Mouse (Mus musculus) heart, postnatal 0 days (tissue): ENCODE results near the gene Olfr112. TPM values are rescaled to one million over a fixed set of nuclear protein-coding genes. Genes with fewer than 3 reads are reported as not detected.
"Not testable (repeated sequence)": the region's sequence is repeated elsewhere in the genome, so short reads cannot be mapped to it uniquely, and the experiment has no call there.

Experiments used
- ATAC-seq: fragments of 200-750 bp; cut with Nextera tagmentation; 2 replicates; pipeline ENCODE4 v1.8.0; 2017; ENCODE audit warnings: low read depth, moderate number of reproducible peaks, moderate library complexity; ENCODE audit not compliant: insufficient read depth
- DNase-seq: peaks from one replicate; pipeline ENCODE4 v3.0.0-alpha.2; 2016; ENCODE audit warnings: low spot score
- H3K27ac ChIP-seq: fragments of 300-500 bp; sonication (generic); 2 replicates; pipeline ENCODE4 v1.5.1; 2014; ENCODE audit warnings: low read depth, mild to moderate bottlenecking
- H3K27me3 ChIP-seq: fragments of 300-500 bp; sonication (generic); 2 replicates; pipeline ENCODE4 v1.6.1; 2014; ENCODE audit warnings: low read length, mixed read lengths; ENCODE audit not compliant: control insufficient read depth, insufficient read depth
- H3K36me3 ChIP-seq: fragments of 300-500 bp; sonication (generic); replicated peaks from 2 replicates; pipeline ENCODE4 v1.6.1; 2014; ENCODE audit warnings: low read length, mixed read lengths; ENCODE audit not compliant: control insufficient read depth, insufficient read depth
- H3K4me1 ChIP-seq: fragments of 300-500 bp; sonication (generic); 2 replicates; pipeline ENCODE4 v1.6.1; 2014; ENCODE audit warnings: antibody characterized with exemption; ENCODE audit not compliant: control insufficient read depth, insufficient read depth
- H3K4me2 ChIP-seq: fragments of 300-500 bp; sonication (generic); 2 replicates; pipeline ENCODE4 v1.6.1; 2014; ENCODE audit warnings: low read depth, mild to moderate bottlenecking, low read length, moderate library complexity
- H3K4me3 ChIP-seq: fragments of 300-500 bp; sonication (generic); 2 replicates; pipeline ENCODE4 v1.5.1; 2014; ENCODE audit warnings: low read depth, low read length
- H3K9ac ChIP-seq: fragments of 300-500 bp; sonication (generic); replicated peaks from 2 replicates; pipeline ENCODE4 v1.6.1; 2014; ENCODE audit warnings: low read depth, low read length, mixed read lengths
- H3K9me3 ChIP-seq: fragments of 300-500 bp; sonication (generic); replicated peaks from 2 replicates; pipeline ENCODE4 v1.6.1; 2016; ENCODE audit warnings: low read length; ENCODE audit not compliant: control insufficient read depth
- CTCF ChIP-seq: IDR thresholded peaks from 2 replicates; pipeline ENCODE4 v1.5.1; 2016; ENCODE audit warnings: antibody characterized with exemption, control low read depth, low read depth
- EP300 ChIP-seq: IDR thresholded peaks from 2 replicates; pipeline ENCODE4 v1.6.1; 2016; ENCODE audit warnings: antibody characterized with exemption, low read depth
- WGBS: fragments of 180-500 bp; shearing (Covaris S2); extraction: QIAGEN DNeasy Blood & Tissue Kit; methylation state at CpG from one replicate; pipeline ENCODE4 v1.1.7; 2014; 5-methylcytosine and 5-hydroxymethylcytosine counted together
- polyA plus RNA-seq: library from polyadenylated mRNA; unstranded; fragments of >200 nt; fragmentation: Nextera tagmentation; extraction: Ambion mirVana; gene quantifications from 2 replicates; pipeline ENCODE4 v1.2.1, GENCODE M21; 2015
- total RNA-seq: library from RNA; depleted of rRNA; stranded (reverse); fragments of >200 nt; gene quantifications from 2 replicates; pipeline ENCODE4 v1.2.3, GENCODE M21; 2014; ENCODE audit warnings: low replicate concordance; rRNA removed

The Olfr112 gene
- total and polyA plus RNA-seq, 2 experiments from 2014 or later, result not detected

GRCm38 (mm10) chr17:37541454-37542119 is 27.7 kb downstream of the Olfr112 start:
- Histone ChIP-seq H3K27me3 (no peaks in the 10 kb centered on the region), H3K27ac (no peak overlapping the region), H3K9ac (no peak overlapping the region), H3K36me3 (no peaks in the 10 kb centered on the region), H3K9me3 (no peaks in the 10 kb centered on the region), H3K4me3 (no peak overlapping the region), H3K4me2 (no peak overlapping the region), H3K4me1 (no peaks in the 10 kb centered on the region)
- ATAC-seq (no peak), DNase-seq (no peak)
- 64% methylated on average over 4 of the region's 4 CpGs for WGBS
- no peak for TF ChIP-seq EP300
- no peak for TF ChIP-seq CTCF

- not testable (repeated sequence) for H3K9me3 ChIP-seq, H3K4me3 ChIP-seq, ATAC-seq, H3K4me1 ChIP-seq, H3K27ac ChIP-seq, H3K27me3 ChIP-seq, H3K9ac ChIP-seq, H3K4me2 ChIP-seq, DNase-seq, H3K36me3 ChIP-seq
- 15% methylated on average over 1 of the region's 1 CpGs for WGBS
Measured at GRCm38 (mm10) chr17:37538416-37538815, 30.8 kb downstream of the Olfr112 start.

- Histone ChIP-seq H3K4me1 (no peaks in the 10 kb centered on the region), H3K4me3 (no peak overlapping the region), H3K9ac (no peak overlapping the region), H3K4me2 (no peak overlapping the region), H3K9me3 (no peaks in the 10 kb centered on the region), H3K27ac (no peak overlapping the region), H3K27me3 (no peaks in the 10 kb centered on the region), H3K36me3 (no peaks in the 10 kb centered on the region)
- DNase-seq (no peak), ATAC-seq (no peak)
- TF ChIP-seq CTCF, result no peak
- TF ChIP-seq EP300, result no peak
Measured at GRCm38 (mm10) chr17:37535173-37535572, 34.1 kb downstream of the Olfr112 start.

GRCm38 (mm10) chr17:37525427-37525826 is 43.8 kb downstream of the Olfr112 start:
- not testable (repeated sequence) for H3K27ac ChIP-seq, H3K27me3 ChIP-seq, H3K9ac ChIP-seq, ATAC-seq, H3K4me3 ChIP-seq, H3K4me2 ChIP-seq, H3K4me1 ChIP-seq, H3K9me3 ChIP-seq, H3K36me3 ChIP-seq, DNase-seq
- 47% methylated on average over 1 of the region's 1 CpGs for WGBS

- not testable (repeated sequence) for H3K9ac ChIP-seq, H3K27me3 ChIP-seq, H3K27ac ChIP-seq, DNase-seq, ATAC-seq, H3K4me2 ChIP-seq, H3K4me1 ChIP-seq, H3K36me3 ChIP-seq, H3K9me3 ChIP-seq, H3K4me3 ChIP-seq
Measured at GRCm38 (mm10) chr17:37524612-37525011, 44.6 kb downstream of the Olfr112 start.

Other genes starting within 250 kb of the Olfr112 start
- gene Olfr103, start 229.8 kb downstream of the Olfr112 start, total RNA-seq, result not detected in 2 replicates
- not detected in 2 replicates for gene Olfr103, start 229.8 kb downstream of the Olfr112 start, polyA plus RNA-seq
- gene Olfr104-ps, start 209.9 kb downstream of the Olfr112 start, total RNA-seq, result not detected in 2 replicates
- not detected in 2 replicates for gene Olfr104-ps, start 209.9 kb downstream of the Olfr112 start, polyA plus RNA-seq
- not detected in 2 replicates for gene Olfr105-ps, start 190.4 kb downstream of the Olfr112 start, total RNA-seq
- gene Olfr105-ps, start 190.4 kb downstream of the Olfr112 start, polyA plus RNA-seq, result not detected in 2 replicates
- gene Olfr106-ps, start 179.1 kb downstream of the Olfr112 start, total RNA-seq, result not detected in 2 replicates
- gene Olfr106-ps, start 179.1 kb downstream of the Olfr112 start, polyA plus RNA-seq, result not detected in 2 replicates
- gene Olfr107, start 170.2 kb downstream of the Olfr112 start, total RNA-seq, result not detected in 2 replicates
- not detected in 2 replicates for gene Olfr107, start 170.2 kb downstream of the Olfr112 start, polyA plus RNA-seq
- not detected in 2 replicates for gene Olfr108, start 124.0 kb downstream of the Olfr112 start, total RNA-seq
- gene Olfr108, start 124.0 kb downstream of the Olfr112 start, polyA plus RNA-seq, result not detected in 2 replicates
- not detected in 2 replicates for gene Olfr109, start 110.5 kb downstream of the Olfr112 start, total RNA-seq
- not detected in 2 replicates for gene Olfr109, start 110.5 kb downstream of the Olfr112 start, polyA plus RNA-seq
- not detected in 2 replicates for gene H2-M2, start 85.9 kb downstream of the Olfr112 start, total RNA-seq
- gene H2-M2, start 85.9 kb downstream of the Olfr112 start, polyA plus RNA-seq, result not detected in 2 replicates
- gene Olfr110, start 77.0 kb downstream of the Olfr112 start, total RNA-seq, result not detected in 2 replicates
- gene Olfr110, start 77.0 kb downstream of the Olfr112 start, polyA plus RNA-seq, result not detected in 2 replicates
- not detected in 2 replicates for gene Olfr111, start 61.4 kb downstream of the Olfr112 start, total RNA-seq
- not detected in 2 replicates for gene Olfr111, start 61.4 kb downstream of the Olfr112 start, polyA plus RNA-seq
- not detected in 2 replicates for gene Olfr113, start 8.2 kb upstream of the Olfr112 start, total RNA-seq
- gene Olfr113, start 8.2 kb upstream of the Olfr112 start, polyA plus RNA-seq, result not detected in 2 replicates
- gene Olfr114, start 23.3 kb upstream of the Olfr112 start, total RNA-seq, result not detected in 2 replicates
- gene Olfr114, start 23.3 kb upstream of the Olfr112 start, polyA plus RNA-seq, result not detected in 2 replicates
- not detected in 2 replicates for gene Olfr115, start 57.7 kb upstream of the Olfr112 start, total RNA-seq
- not detected in 2 replicates for gene Olfr115, start 57.7 kb upstream of the Olfr112 start, polyA plus RNA-seq
- gene Olfr116, start 57.7 kb upstream of the Olfr112 start, total RNA-seq, result not detected in 2 replicates
- gene Olfr116, start 57.7 kb upstream of the Olfr112 start, polyA plus RNA-seq, result not detected in 2 replicates
- not detected in 2 replicates for gene Olfr117, start 94.3 kb upstream of the Olfr112 start, total RNA-seq
- gene Olfr117, start 94.3 kb upstream of the Olfr112 start, polyA plus RNA-seq, result not detected in 2 replicates
- not detected in 2 replicates for gene Olfr118, start 97.5 kb upstream of the Olfr112 start, total RNA-seq
- gene Olfr118, start 97.5 kb upstream of the Olfr112 start, polyA plus RNA-seq, result not detected in 2 replicates
- gene Olfr119, start 127.1 kb upstream of the Olfr112 start, total RNA-seq, result not detected in 2 replicates
- not detected in 2 replicates for gene Olfr119, start 127.1 kb upstream of the Olfr112 start, polyA plus RNA-seq
- not detected in 2 replicates for gene Olfr120, start 152.4 kb upstream of the Olfr112 start, total RNA-seq
- not detected in 2 replicates for gene Olfr120, start 152.4 kb upstream of the Olfr112 start, polyA plus RNA-seq
- gene Olfr121, start 179.4 kb upstream of the Olfr112 start, total RNA-seq, result not detected in 2 replicates
- not detected in 2 replicates for gene Olfr121, start 179.4 kb upstream of the Olfr112 start, polyA plus RNA-seq
- gene Olfr122, start 199.2 kb upstream of the Olfr112 start, total RNA-seq, result not detected in 2 replicates
- gene Olfr122, start 199.2 kb upstream of the Olfr112 start, polyA plus RNA-seq, result not detected in 2 replicates
- not detected in 2 replicates for gene Olfr123, start 224.1 kb upstream of the Olfr112 start, total RNA-seq
- not detected in 2 replicates for gene Olfr123, start 224.1 kb upstream of the Olfr112 start, polyA plus RNA-seq
- gene Olfr124, start 230.4 kb upstream of the Olfr112 start, total RNA-seq, result not detected in 2 replicates
- gene Olfr124, start 230.4 kb upstream of the Olfr112 start, polyA plus RNA-seq, result not detected in 2 replicates